Mouse (Mus musculus) spleen, adult 12 weeks (tissue): ENCODE results near the gene Aars2.

ENCODE experiments used
- DNase-seq: peaks from one replicate; pipeline ENCODE4 v3.0.0; 2022; ENCODE audit warnings: low spot score

Aars2 gene

GRCm38 (mm10) chr17:45559732-45560525 lies 53.3 kb downstream of the Aars2 start:
- no peak for DNase-seq

GRCm38 (mm10) chr17:45563216-45563615 lies 56.6 kb downstream of the Aars2 start:
- no peak for DNase-seq

GRCm38 (mm10) chr17:45563655-45564530 lies 57.3 kb downstream of the Aars2 start, which contains the start of gene Slc35b2:
Slc35b2 (plus strand) TSS chr17:45563874.
- DNase-seq, result peak; percentile 74

- no peak for DNase-seq
These were observed 58.0 kb downstream of the Aars2 start for GRCm38 (mm10) chr17:45564531-45565084.

- no peak for DNase-seq
These were observed 58.5 kb downstream of the Aars2 start for GRCm38 (mm10) chr17:45565103-45565502.

GRCm38 (mm10) chr17:45566031-45566359 lies 59.4 kb downstream of the Aars2 start:
- no peak for DNase-seq

- DNase-seq, result no peak
These were observed 59.9 kb downstream of the Aars2 start for GRCm38 (mm10) chr17:45566360-45567161.

GRCm38 (mm10) chr17:45567162-45567601 lies 60.5 kb downstream of the Aars2 start:
- DNase-seq, result no peak

GRCm38 (mm10) chr17:45568990-45569389 lies 62.3 kb downstream of the Aars2 start:
- DNase-seq, result no peak

- no peak for DNase-seq
These were observed 63.4 kb downstream of the Aars2 start for GRCm38 (mm10) chr17:45569999-45570398.
